Mouse (Mus musculus): ENCODE measurements around the gene Klhl22. TPM values are rescaled to one million over a fixed set of nuclear protein-coding genes. Genes with fewer than 3 reads are reported as not detected.
A peak's percentile ranks its signal among the peaks of the same experiment; 100 is the strongest.

Klhl22 gene
- 107 TPM for polyA plus RNA-seq (2012; fragmentation: generic; extraction: Trizol)

- Histone ChIP-seq H3K4me2 (ENCODE audit: low read depth) (peak within 1 kb of the TSS; percentile 77), H3K4me3 (peak within 1 kb of the TSS; percentile 49), H3K36me3 (ENCODE audit: control insufficient read depth, insufficient read depth) (no peaks in the 10 kb centered on the region), H3K79me2 (ENCODE audit: control insufficient read depth, insufficient read depth) (peaks cover 44% of the 10 kb centered on the region), H3ac (ENCODE audit: control insufficient read depth, insufficient read length) (peak within 1 kb of the TSS; percentile 64), H3K27me3 (ENCODE audit: control insufficient read depth, insufficient read depth, insufficient read length) (no peaks in the 10 kb centered on the region)
- TF ChIP-seq E2F4 (IDR thresholded peaks at IDR 0.05; ENCODE audit: insufficient read depth), result no peak
- no peak for TF ChIP-seq TCF3 (IDR thresholded peaks at IDR 0.05; ENCODE audit: insufficient read length, low read depth)
- TF ChIP-seq TCF12 (IDR thresholded peaks at IDR 0.05; ENCODE audit: insufficient read depth, poor library complexity, severe bottlenecking), result no peak
- peak; percentile 47 for TF ChIP-seq REST (IDR thresholded peaks at IDR 0.05; ENCODE audit: insufficient read depth, insufficient read length)
- peak; percentile 84 for TF ChIP-seq USF1 (IDR thresholded peaks at IDR 0.05; ENCODE audit: low read depth)
- TF ChIP-seq CEBPB (IDR thresholded peaks at IDR 0.05; ENCODE audit: insufficient read depth, poor library complexity, severe bottlenecking), result no peak
- peak; percentile 98 for TF ChIP-seq POLR2A (IDR thresholded peaks at IDR 0.05; ENCODE audit: insufficient read length, low read depth)
- no peak for TF ChIP-seq MAX (IDR thresholded peaks at IDR 0.05; ENCODE audit: low read depth)
- peak in 2 of 3 experiments; percentile 66 to 74 for TF ChIP-seq MYOG (IDR thresholded peaks at IDR 0.05; ENCODE audit: control insufficient read depth in 1 of 3, insufficient read depth in 1 of 3, insufficient read length in 2 of 3, low read depth in 2 of 3)
- TF ChIP-seq SRF (IDR thresholded peaks at IDR 0.05; ENCODE audit: control insufficient read depth, insufficient read length, low read depth), result no peak
- TF ChIP-seq MYOD1 (IDR thresholded peaks at IDR 0.05; ENCODE audit: control insufficient read depth in 1 of 3, insufficient read length in 2 of 3, low read depth in 2 of 3), result peak in 1 of 3 experiments; percentile 69
- TF ChIP-seq POLR2AphosphoS2 (IDR thresholded peaks at IDR 0.05; ENCODE audit: insufficient read length, low read depth), result peak; percentile 97
Observed at GRCm38 (mm10) chr16:17759344-17759773, at the start of gene Klhl22. TSS of gene Klhl22 (plus strand) at chr16:17759618.

DNA sequence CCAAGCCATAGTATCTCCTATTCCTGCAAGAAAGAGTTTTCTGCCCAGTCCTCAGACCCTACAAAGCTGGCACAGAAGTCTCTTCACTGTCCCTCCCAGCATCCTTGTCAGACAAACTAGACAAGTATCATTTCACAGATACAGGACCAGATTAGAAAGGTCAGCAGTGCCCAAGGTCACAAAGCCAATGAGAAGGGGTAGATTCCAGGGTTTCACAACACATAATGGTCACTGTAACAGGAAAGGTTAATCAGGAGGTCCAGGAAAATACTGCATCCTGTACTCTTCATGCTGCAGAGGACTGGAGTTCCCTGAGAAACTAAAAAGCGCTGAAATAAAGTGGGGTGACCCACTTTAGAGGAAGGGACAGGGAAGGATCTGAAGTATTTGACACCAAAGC is 41.6 kb upstream of the Klhl22 start:
- TF ChIP-seq E2F4 (IDR thresholded peaks at IDR 0.05; ENCODE audit: insufficient read depth) (no peak), TCF12 (IDR thresholded peaks at IDR 0.05; ENCODE audit: insufficient read depth, poor library complexity, severe bottlenecking) (no peak), MAX (IDR thresholded peaks at IDR 0.05; ENCODE audit: low read depth) (no peak), USF1 (IDR thresholded peaks at IDR 0.05; ENCODE audit: low read depth) (no peak), TCF3 (IDR thresholded peaks at IDR 0.05; ENCODE audit: insufficient read length, low read depth) (no peak), SRF (IDR thresholded peaks at IDR 0.05; ENCODE audit: control insufficient read depth, insufficient read length, low read depth) (no peak), POLR2AphosphoS2 (IDR thresholded peaks at IDR 0.05; ENCODE audit: insufficient read length, low read depth) (no peak)
- Histone ChIP-seq H3K4me2 (ENCODE audit: low read depth) (no peak overlapping the region), H3K4me3 (no peak overlapping the region), H3K79me2 (ENCODE audit: control insufficient read depth, insufficient read depth) (peaks cover 96% of the 10 kb centered on the region), H3K36me3 (ENCODE audit: control insufficient read depth, insufficient read depth) (no peaks in the 10 kb centered on the region), H3K27me3 (ENCODE audit: control insufficient read depth, insufficient read depth, insufficient read length) (no peaks in the 10 kb centered on the region), H3ac (ENCODE audit: control insufficient read depth, insufficient read length) (no peak overlapping the region)

GRCm38 (mm10) chr16:17721114-17721808 is 38.2 kb upstream of the Klhl22 start:
- TF ChIP-seq REST (IDR thresholded peaks at IDR 0.05; ENCODE audit: insufficient read depth, insufficient read length), result no peak
- TF ChIP-seq SRF (IDR thresholded peaks at IDR 0.05; ENCODE audit: control insufficient read depth, insufficient read length, low read depth), result no peak
- TF ChIP-seq POLR2AphosphoS2 (IDR thresholded peaks at IDR 0.05; ENCODE audit: insufficient read length, low read depth), result no peak
- no peak for TF ChIP-seq E2F4 (IDR thresholded peaks at IDR 0.05; ENCODE audit: insufficient read depth)
- no peak for TF ChIP-seq TCF3 (IDR thresholded peaks at IDR 0.05; ENCODE audit: insufficient read length, low read depth)
- no peak for TF ChIP-seq TCF12 (IDR thresholded peaks at IDR 0.05; ENCODE audit: insufficient read depth, poor library complexity, severe bottlenecking)
- no peak for TF ChIP-seq MYOG (IDR thresholded peaks at IDR 0.05; ENCODE audit: control insufficient read depth in 1 of 3, insufficient read depth in 1 of 3, insufficient read length in 2 of 3, low read depth in 2 of 3)
- TF ChIP-seq MYOD1 (IDR thresholded peaks at IDR 0.05; ENCODE audit: control insufficient read depth in 1 of 3, insufficient read length in 2 of 3, low read depth in 2 of 3), result no peak
- TF ChIP-seq MAX (IDR thresholded peaks at IDR 0.05; ENCODE audit: low read depth), result no peak
- Histone ChIP-seq H3K4me2 (ENCODE audit: low read depth) (peak overlapping the region; percentile 93), H3K36me3 (ENCODE audit: control insufficient read depth, insufficient read depth) (no peaks in the 10 kb centered on the region), H3ac (ENCODE audit: control insufficient read depth, insufficient read length) (no peak overlapping the region), H3K79me2 (ENCODE audit: control insufficient read depth, insufficient read depth) (peaks cover 61% of the 10 kb centered on the region), H3K4me3 (peak overlapping the region; percentile 71), H3K27me3 (ENCODE audit: control insufficient read depth, insufficient read depth, insufficient read length) (no peaks in the 10 kb centered on the region)

- no peaks in the 10 kb centered on the region for H3K36me3 ChIP-seq (ENCODE audit: control insufficient read depth, insufficient read depth)
- peak overlapping the region; percentile 93 for H3K4me2 ChIP-seq (ENCODE audit: low read depth)
- peak overlapping the region; percentile 71 for H3K4me3 ChIP-seq
- TF ChIP-seq USF1 (IDR thresholded peaks at IDR 0.05; ENCODE audit: low read depth) (no peak), POLR2AphosphoS2 (IDR thresholded peaks at IDR 0.05; ENCODE audit: insufficient read length, low read depth) (no peak), TCF12 (IDR thresholded peaks at IDR 0.05; ENCODE audit: insufficient read depth, poor library complexity, severe bottlenecking) (no peak), MAX (IDR thresholded peaks at IDR 0.05; ENCODE audit: low read depth) (no peak), E2F4 (IDR thresholded peaks at IDR 0.05; ENCODE audit: insufficient read depth) (no peak), SRF (IDR thresholded peaks at IDR 0.05; ENCODE audit: control insufficient read depth, insufficient read length, low read depth) (no peak), TCF3 (IDR thresholded peaks at IDR 0.05; ENCODE audit: insufficient read length, low read depth) (no peak), MYOD1 (IDR thresholded peaks at IDR 0.05; ENCODE audit: control insufficient read depth in 1 of 3, insufficient read length in 2 of 3, low read depth in 2 of 3) (no peak), REST (IDR thresholded peaks at IDR 0.05; ENCODE audit: insufficient read depth, insufficient read length) (no peak), CEBPB (IDR thresholded peaks at IDR 0.05; ENCODE audit: insufficient read depth, poor library complexity, severe bottlenecking) (no peak), MYOG (IDR thresholded peaks at IDR 0.05; ENCODE audit: control insufficient read depth in 1 of 3, insufficient read depth in 1 of 3, insufficient read length in 2 of 3, low read depth in 2 of 3) (no peak), POLR2A (IDR thresholded peaks at IDR 0.05; ENCODE audit: insufficient read length, low read depth) (no peak)
- peaks cover 54% of the 10 kb centered on the region for H3K79me2 ChIP-seq (ENCODE audit: control insufficient read depth, insufficient read depth)
- no peaks in the 10 kb centered on the region for H3K27me3 ChIP-seq (ENCODE audit: control insufficient read depth, insufficient read depth, insufficient read length)
- H3ac ChIP-seq (ENCODE audit: control insufficient read depth, insufficient read length), result peak overlapping the region; percentile 31
Observed at GRCm38 (mm10) chr16:17721822-17722460, 37.5 kb upstream of the Klhl22 start.
